Mouse (Mus musculus) forebrain, embryonic 11.5 days (tissue): Measurements from ENCODE around the gene Gcc1. TPM values are rescaled to one million over a fixed set of nuclear protein-coding genes. Genes with fewer than 3 reads are reported as not detected.

Source experiments
- ATAC-seq: fragments of 200-750 bp; cut with Nextera tagmentation; replicated peaks from 2 replicates; pipeline ENCODE4 v1.8.0; 2017; ENCODE audit warnings: moderate TSS enrichment; ENCODE audit not compliant: low FRiP score
- DNase-seq: peaks from one replicate; pipeline ENCODE4 v3.0.0-alpha.2; 2017; ENCODE audit warnings: low spot score
- H3K27ac ChIP-seq: fragments of 300-500 bp; sonication (generic); 2 replicates; pipeline ENCODE4 v1.5.1; 2014; ENCODE audit warnings: low read depth, low read length
- H3K27me3 ChIP-seq: fragments of 300-500 bp; sonication (generic); 2 replicates; pipeline ENCODE4 v1.6.1; 2014; ENCODE audit warnings: mild to moderate bottlenecking, low read length, mixed read lengths; ENCODE audit not compliant: control insufficient read depth, insufficient read depth
- H3K36me3 ChIP-seq: fragments of 300-500 bp; sonication (generic); 2 replicates; pipeline ENCODE4 v1.6.1; 2014; ENCODE audit warnings: mild to moderate bottlenecking, low read length, moderate library complexity, mixed read lengths; ENCODE audit not compliant: control insufficient read depth, insufficient read depth
- H3K4me1 ChIP-seq: fragments of 300-500 bp; sonication (generic); replicated peaks from 2 replicates; pipeline ENCODE4 v1.6.1; 2014; ENCODE audit warnings: low read length, mixed read lengths; ENCODE audit not compliant: control insufficient read depth, insufficient read depth
- H3K4me2 ChIP-seq: fragments of 300-500 bp; sonication (generic); 2 replicates; pipeline ENCODE4 v1.6.1; 2014; ENCODE audit warnings: low read depth, mild to moderate bottlenecking, low read length, moderate library complexity, mixed read lengths; ENCODE audit not compliant: severe bottlenecking
- H3K4me3 ChIP-seq: fragments of 300-500 bp; sonication (generic); 2 replicates; pipeline ENCODE4 v1.5.1; 2014; ENCODE audit warnings: low read depth, low read length
- H3K9ac ChIP-seq: fragments of 300-500 bp; sonication (generic); 2 replicates; pipeline ENCODE4 v1.6.1; 2014; ENCODE audit warnings: low read length
- H3K9me3 ChIP-seq: fragments of 300-500 bp; sonication (generic); 2 replicates; pipeline ENCODE4 v1.6.1; 2016; ENCODE audit warnings: low read length, mixed read lengths; ENCODE audit not compliant: control insufficient read depth
- WGBS: fragments of 180-500 bp; shearing (Covaris S2); extraction: QIAGEN DNeasy Blood & Tissue Kit; methylation state at CpG from one replicate; pipeline ENCODE4 v1.1.7; 2014; 5-methylcytosine and 5-hydroxymethylcytosine counted together
- polyA plus RNA-seq: library from polyadenylated mRNA; unstranded; fragments of >200 nt; fragmentation: Nextera tagmentation; extraction: Ambion mirVana; gene quantifications from 2 replicates; pipeline ENCODE4 v1.2.1, GENCODE M21; 2014

Gene Gcc1
- polyA plus RNA-seq, 1 experiment from 2014 or later: 10.4 TPM

- peaks cover 4% of the 10 kb centered on the region for H3K27me3 ChIP-seq
- H3K9ac ChIP-seq: no peak overlapping the region
- no peak overlapping the region for H3K4me3 ChIP-seq
- ATAC-seq (no peak), DNase-seq (no peak)
- 90% methylated on average over 3 of the region's 3 CpGs for WGBS
- H3K4me2 ChIP-seq: no peak overlapping the region
- H3K4me1 ChIP-seq: no peaks in the 10 kb centered on the region
- H3K9me3 ChIP-seq: no peaks in the 10 kb centered on the region
- no peaks in the 10 kb centered on the region for H3K36me3 ChIP-seq
- no peak overlapping the region for H3K27ac ChIP-seq
Measured at GRCm38 (mm10) chr6:28389038-28389437, 39.2 kb downstream of the Gcc1 start.

GRCm38 (mm10) chr6:28385169-28385568, 43.0 kb downstream of the Gcc1 start:
- H3K4me3 ChIP-seq: no peak overlapping the region
- no peaks in the 10 kb centered on the region for H3K4me1 ChIP-seq
- no peak overlapping the region for H3K27ac ChIP-seq
- no peaks in the 10 kb centered on the region for H3K9me3 ChIP-seq
- H3K27me3 ChIP-seq: no peaks in the 10 kb centered on the region
- no peak for DNase-seq
- H3K36me3 ChIP-seq: no peaks in the 10 kb centered on the region
- ATAC-seq: no peak
- no peak overlapping the region for H3K4me2 ChIP-seq
- no peak overlapping the region for H3K9ac ChIP-seq
- 90% methylated on average over 3 of the region's 3 CpGs for WGBS

GRCm38 (mm10) chr6:28381983-28382382, 46.2 kb downstream of the Gcc1 start:
- WGBS: 63% methylated on average over 4 of the region's 4 CpGs
- Histone ChIP-seq H3K36me3 (no peaks in the 10 kb centered on the region), H3K9me3 (no peaks in the 10 kb centered on the region), H3K27me3 (no peaks in the 10 kb centered on the region), H3K4me2 (no peak overlapping the region), H3K9ac (no peak overlapping the region), H3K27ac (no peak overlapping the region), H3K4me1 (no peaks in the 10 kb centered on the region), H3K4me3 (no peak overlapping the region)
- DNase-seq: no peak
- no peak for ATAC-seq

GRCm38 (mm10) chr6:28369966-28370683, 58.1 kb downstream of the Gcc1 start:
- no peak overlapping the region for H3K4me2 ChIP-seq
- ATAC-seq: peak; percentile 81
- no peak overlapping the region for H3K4me3 ChIP-seq
- H3K9ac ChIP-seq: no peak overlapping the region
- WGBS: 62% methylated on average over 6 of the region's 6 CpGs
- H3K27ac ChIP-seq: no peak overlapping the region
- H3K9me3 ChIP-seq: no peaks in the 10 kb centered on the region
- H3K36me3 ChIP-seq: no peaks in the 10 kb centered on the region
- no peaks in the 10 kb centered on the region for H3K4me1 ChIP-seq
- DNase-seq: no peak
- H3K27me3 ChIP-seq: no peaks in the 10 kb centered on the region

GRCm38 (mm10) chr6:28367575-28367974, 60.6 kb downstream of the Gcc1 start:
- Histone ChIP-seq H3K4me1 (no peaks in the 10 kb centered on the region), H3K4me2 (no peak overlapping the region), H3K4me3 (no peak overlapping the region), H3K9me3 (no peaks in the 10 kb centered on the region), H3K36me3 (no peaks in the 10 kb centered on the region), H3K27ac (no peak overlapping the region), H3K9ac (no peak overlapping the region), H3K27me3 (no peaks in the 10 kb centered on the region)
- WGBS: 66% methylated on average over 9 of the region's 9 CpGs
- ATAC-seq (peak; percentile 63; the same call in 1 of the 2 replicates), DNase-seq (no peak)

Other genes starting within 250 kb of the Gcc1 start
- 23.9 and 26.0 TPM in 2 replicates for gene Zfp800, start 30.4 kb downstream of the Gcc1 start, polyA plus RNA-seq
- gene Arf5, start 4.8 kb downstream of the Gcc1 start, polyA plus RNA-seq: 301 and 329 TPM in 2 replicates
- gene Fscn3, start 601 bp downstream of the Gcc1 start, polyA plus RNA-seq: not detected in 2 replicates
- gene Pax4, start 21.0 kb upstream of the Gcc1 start, polyA plus RNA-seq: not detected in 2 replicates
- 104 and 105 TPM in 2 replicates for gene Snd1, start 46.7 kb upstream of the Gcc1 start, polyA plus RNA-seq